Mouse (Mus musculus) liver, embryonic 14.5 days (tissue): ENCODE results near the gene Aplnr. TPM values are rescaled to one million over a fixed set of nuclear protein-coding genes. Genes with fewer than 3 reads are reported as not detected.

Experiments used
- ATAC-seq: fragments of 200-750 bp; cut with Nextera tagmentation; 2 replicates; pipeline ENCODE4 v1.8.0; 2017; ENCODE audit warnings: moderate number of reproducible peaks, mild to moderate bottlenecking, moderate library complexity; ENCODE audit not compliant: insufficient read depth
- DNase-seq, 3 experiments: peaks; one replicate each; pipeline ENCODE4 v3.0.0-alpha.2; 2012 to 2013; ENCODE audit warnings: low read depth in 3 of 3, low spot score in 3 of 3
- H3K27ac ChIP-seq: fragments of 300-500 bp; sonication (generic); 2 replicates; pipeline ENCODE4 v1.5.1; 2014; ENCODE audit warnings: moderate library complexity, mild to moderate bottlenecking, control low read depth, inconsistent platforms
- H3K27me3 ChIP-seq: fragments of 300-500 bp; sonication (generic); 2 replicates; pipeline ENCODE4 v1.6.1; 2014; ENCODE audit warnings: mild to moderate bottlenecking, low read length, moderate library complexity; ENCODE audit not compliant: control insufficient read depth, insufficient read depth
- H3K36me3 ChIP-seq: fragments of 300-500 bp; sonication (generic); replicated peaks from 2 replicates; pipeline ENCODE4 v1.6.1; 2014; ENCODE audit warnings: low read depth; ENCODE audit not compliant: control insufficient read depth, insufficient read depth
- H3K4me1 ChIP-seq, 2 experiments: fragments of 200-500 bp in 1 of 2; fragments of 300-500 bp in 1 of 2; sonication (generic) in 1 of 2; replicated peaks; 2 replicates each; pipeline ENCODE4 v1.6.1; 2012 to 2014; ENCODE audit warnings: antibody characterized with exemption in 1 of 2, inconsistent platforms in 1 of 2, low read length in 1 of 2; ENCODE audit not compliant: control insufficient read depth in 2 of 2, insufficient read depth in 2 of 2
- H3K4me2 ChIP-seq: fragments of 300-500 bp; sonication (generic); 2 replicates; pipeline ENCODE4 v1.6.1; 2014; ENCODE audit warnings: low read depth, mild to moderate bottlenecking, control low read depth, moderate library complexity
- H3K4me3 ChIP-seq, 2 experiments: fragments of 200-500 bp in 1 of 2; fragments of 300-500 bp in 1 of 2; sonication (generic) in 1 of 2; 2 replicates each; pipeline ENCODE4 v1.5.1; 2012 to 2014; ENCODE audit warnings: low read depth in 2 of 2, low read length in 2 of 2, mild to moderate bottlenecking in 2 of 2, control low read depth in 1 of 2, inconsistent platforms in 1 of 2, moderate library complexity in 1 of 2; ENCODE audit not compliant: insufficient read depth in 1 of 2
- H3K9ac ChIP-seq: fragments of 300-500 bp; sonication (generic); replicated peaks from 2 replicates; pipeline ENCODE4 v1.6.1; 2014; ENCODE audit warnings: mild to moderate bottlenecking, control low read depth, moderate library complexity
- H3K9me3 ChIP-seq: fragments of 300-500 bp; sonication (generic); 2 replicates; pipeline ENCODE4 v1.6.1; 2016; ENCODE audit warnings: low read length, mixed read lengths; ENCODE audit not compliant: control insufficient read depth
- CTCF ChIP-seq: IDR thresholded peaks from 2 replicates; pipeline ENCODE4 v1.5.1; 2016; ENCODE audit warnings: antibody characterized with exemption, low read depth, control low read depth
- EP300 ChIP-seq: IDR thresholded peaks from 2 replicates; pipeline ENCODE4 v1.6.1; 2016; ENCODE audit warnings: antibody characterized with exemption, low read depth
- WGBS: fragments of 180-500 bp; shearing (Covaris S2); extraction: QIAGEN DNeasy Blood & Tissue Kit; methylation state at CpG from one replicate; pipeline ENCODE4 v1.1.7; 2014; ENCODE audit not compliant: insufficient replicate concordance; 5-methylcytosine and 5-hydroxymethylcytosine counted together
- polyA plus RNA-seq, 2 experiments: library from polyadenylated mRNA; depleted of rRNA in 1 of 2; stranded (reverse) in 1 of 2; unstranded in 1 of 2; fragments of >200 nt; fragmentation: Nextera tagmentation in 1 of 2; extraction: Ambion mirVana in 1 of 2; gene quantifications; 2 replicates each; pipeline versions ENCODE4 v1.2.1 to v1.2.3; 2012 to 2014

The Aplnr gene
- polyA plus RNA-seq, 2 experiments = 0.76 to 0.88 TPM

DNA sequence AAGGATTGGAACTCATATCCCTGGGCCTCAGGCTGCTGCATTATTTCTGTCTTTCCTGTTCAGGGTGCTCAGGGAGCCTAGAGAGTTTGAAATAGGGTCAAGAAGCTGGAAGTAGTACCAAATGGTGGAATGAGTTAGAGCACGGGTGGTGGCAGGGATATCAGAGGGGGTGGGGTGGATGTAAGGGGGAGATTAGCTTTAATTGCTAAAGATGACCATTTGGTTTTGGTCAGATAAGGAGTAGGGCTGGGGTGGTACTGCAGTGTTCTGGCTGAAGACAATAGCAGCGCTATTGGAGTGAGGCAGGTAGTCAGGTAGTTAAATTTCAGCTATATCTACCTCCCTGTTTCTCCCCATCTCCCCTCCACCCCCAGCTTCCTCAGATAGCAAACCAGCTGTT is 4.8 kb upstream of the Aplnr start:
- ATAC-seq (peak; percentile 77), DNase-seq (peak in 1 of 3 experiments; percentile 4)
- 0 out of 2 replicates have a peak overlapping the region, but pooled peaks have one; percentile 11 for H3K4me2 ChIP-seq
- no peak overlapping the region for H3K9ac ChIP-seq
- 8% methylated on average over 2 of the region's 2 CpGs for WGBS
- H3K36me3 ChIP-seq = no peaks in the 10 kb centered on the region
- no peak overlapping the region for H3K27ac ChIP-seq
- no peak overlapping the region for H3K4me3 ChIP-seq
- H3K9me3 ChIP-seq = no peaks in the 10 kb centered on the region
- TF ChIP-seq EP300 (peak; percentile 49), CTCF (no peak)
- peaks cover 11 to 23% of the 10 kb centered on the region in 2 experiments for H3K4me1 ChIP-seq
- peaks cover 3% of the 10 kb centered on the region; the same call in 1 of the 2 replicates for H3K27me3 ChIP-seq

DNA sequence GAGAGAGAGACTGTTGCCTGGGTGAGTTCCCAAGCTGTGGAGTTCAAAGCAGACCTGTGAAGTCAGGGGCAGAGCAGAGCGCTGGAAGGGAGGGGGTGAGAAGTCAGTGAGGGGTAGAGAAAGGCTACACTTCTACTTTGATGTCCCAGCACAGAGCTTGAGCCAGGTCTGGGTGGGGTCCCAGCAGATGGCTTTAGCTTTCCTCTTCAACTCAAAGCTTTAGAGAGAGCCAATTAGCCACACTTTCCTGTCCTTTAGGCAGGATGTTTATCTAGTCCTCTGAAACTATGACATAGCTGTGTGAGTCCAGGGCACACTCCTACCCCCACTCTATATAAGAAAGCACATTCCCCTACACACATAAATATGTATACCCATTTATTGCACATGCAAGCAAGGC is 4.3 kb upstream of the Aplnr start:
- no peak for TF ChIP-seq EP300
- no peak for TF ChIP-seq CTCF
- Histone ChIP-seq H3K27me3 (peaks cover 3% of the 10 kb centered on the region; the same call in 1 of the 2 replicates), H3K4me1 (peaks cover 11 to 23% of the 10 kb centered on the region in 2 experiments), H3K27ac (no peak overlapping the region), H3K36me3 (no peaks in the 10 kb centered on the region), H3K4me3 (no peak overlapping the region), H3K9ac (no peak overlapping the region), H3K4me2 (no peak overlapping the region), H3K9me3 (no peaks in the 10 kb centered on the region)
- DNase-seq (no peak), ATAC-seq (no peak)
- 7% methylated on average over 1 of the region's 1 CpGs for WGBS

DNA sequence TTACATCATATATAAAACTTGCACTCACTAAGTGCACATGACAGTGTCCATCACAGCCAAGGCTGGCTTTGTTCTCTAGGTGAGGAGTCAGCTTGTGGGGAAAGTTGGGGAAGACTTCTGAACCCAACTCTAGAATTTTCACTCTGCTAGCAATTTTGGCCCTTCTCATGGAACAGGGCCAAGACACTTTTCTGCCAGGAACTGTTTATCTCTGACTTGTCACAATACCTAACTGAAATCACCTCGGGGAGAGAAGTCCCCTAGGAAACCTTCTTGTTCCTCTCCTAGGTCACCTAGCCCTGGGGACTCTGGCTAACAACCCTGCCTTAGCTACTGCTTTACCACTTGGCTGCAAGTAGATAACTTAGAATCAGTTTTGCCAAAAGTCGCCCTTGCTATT is 3.8 kb upstream of the Aplnr start:
- Histone ChIP-seq H3K9ac (no peak overlapping the region), H3K4me3 (no peak overlapping the region), H3K4me2 (no peak overlapping the region), H3K4me1 (peaks cover 11 to 23% of the 10 kb centered on the region in 2 experiments), H3K27me3 (peaks cover 3% of the 10 kb centered on the region; the same call in 1 of the 2 replicates), H3K36me3 (no peaks in the 10 kb centered on the region), H3K27ac (no peak overlapping the region), H3K9me3 (no peaks in the 10 kb centered on the region)
- TF ChIP-seq EP300 = no peak
- no peak for TF ChIP-seq CTCF
- DNase-seq (no peak), ATAC-seq (no peak)
- WGBS = 19% methylated on average over 2 of the region's 2 CpGs

DNA sequence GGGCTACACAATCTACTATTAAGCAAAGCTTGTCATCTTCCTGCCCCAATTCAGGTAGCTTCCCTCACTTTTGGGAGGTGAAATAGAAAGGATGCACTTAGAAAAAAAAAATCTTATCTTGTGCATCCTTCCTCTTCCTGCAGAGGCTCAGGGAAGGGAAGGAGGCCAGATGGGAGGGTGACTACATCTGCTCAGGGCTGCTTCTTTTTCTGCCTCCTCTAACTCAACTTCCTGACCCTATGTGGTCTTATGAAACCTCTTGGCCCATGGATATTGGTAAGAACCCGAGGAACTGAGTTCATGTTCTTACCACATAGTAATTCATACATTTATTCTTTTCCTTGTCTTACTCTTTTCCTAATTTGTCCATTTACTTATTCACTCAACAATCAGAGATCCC is 926 bp upstream of the Aplnr start:
- Histone ChIP-seq H3K9ac (no peak overlapping the region), H3K4me2 (no peak overlapping the region), H3K27ac (no peak overlapping the region), H3K4me1 (peaks cover 11 to 22% of the 10 kb centered on the region in 2 experiments), H3K9me3 (no peaks in the 10 kb centered on the region), H3K27me3 (peaks cover 3% of the 10 kb centered on the region; the same call in 1 of the 2 replicates), H3K36me3 (no peaks in the 10 kb centered on the region), H3K4me3 (no peak overlapping the region)
- DNase-seq (no peak), ATAC-seq (no peak)
- WGBS = 0% methylated on average over 1 of the region's 1 CpGs
- TF ChIP-seq EP300 (no peak), CTCF (no peak)

DNA sequence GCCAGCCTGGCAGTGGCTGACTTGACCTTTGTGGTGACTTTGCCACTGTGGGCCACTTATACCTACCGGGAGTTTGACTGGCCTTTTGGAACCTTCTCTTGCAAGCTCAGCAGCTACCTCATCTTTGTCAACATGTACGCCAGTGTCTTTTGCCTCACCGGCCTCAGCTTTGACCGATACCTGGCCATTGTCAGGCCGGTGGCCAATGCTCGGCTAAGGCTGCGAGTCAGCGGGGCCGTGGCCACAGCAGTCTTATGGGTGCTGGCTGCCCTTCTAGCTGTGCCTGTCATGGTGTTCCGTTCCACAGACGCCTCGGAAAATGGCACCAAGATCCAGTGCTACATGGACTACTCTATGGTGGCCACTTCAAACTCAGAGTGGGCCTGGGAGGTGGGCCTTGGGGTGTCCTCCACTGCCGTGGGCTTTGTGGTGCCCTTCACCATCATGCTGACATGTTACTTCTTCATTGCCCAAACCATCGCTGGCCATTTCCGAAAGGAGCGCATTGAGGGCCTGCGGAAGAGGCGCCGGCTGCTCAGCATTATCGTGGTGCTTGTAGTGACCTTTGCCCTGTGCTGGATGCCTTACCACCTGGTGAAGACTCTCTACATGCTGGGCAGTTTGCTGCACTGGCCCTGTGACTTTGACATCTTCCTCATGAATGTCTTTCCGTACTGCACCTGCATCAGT is 951 bp downstream of the Aplnr start:
- Histone ChIP-seq H3K4me2 (no peak overlapping the region), H3K27ac (no peak overlapping the region), H3K4me3 (no peak overlapping the region), H3K9me3 (no peaks in the 10 kb centered on the region), H3K4me1 (peaks cover 2 to 7% of the 10 kb centered on the region in 2 experiments; a peak in 2 of 4 replicates), H3K9ac (no peak overlapping the region), H3K36me3 (no peaks in the 10 kb centered on the region), H3K27me3 (peaks cover 3% of the 10 kb centered on the region; the same call in 1 of the 2 replicates)
- TF ChIP-seq EP300 (no peak), CTCF (no peak)
- ATAC-seq (no peak), DNase-seq (no peak)
- WGBS = 54% methylated on average over 21 of the region's 21 CpGs
